Mouse (Mus musculus) liver, embryonic 14.5 days (tissue): ENCODE measurements around the gene Hoxb3. TPM values are rescaled to one million over a fixed set of nuclear protein-coding genes. Genes with fewer than 3 reads are reported as not detected.

Experiments
- ATAC-seq: fragments of 200-750 bp; cut with Nextera tagmentation; 2 replicates; pipeline ENCODE4 v1.8.0; 2017; ENCODE audit warnings: moderate number of reproducible peaks, mild to moderate bottlenecking, moderate library complexity; ENCODE audit not compliant: insufficient read depth
- DNase-seq, 3 experiments: peaks; one replicate each; pipeline ENCODE4 v3.0.0-alpha.2; 2012 to 2013; ENCODE audit warnings: low read depth in 3 of 3, low spot score in 3 of 3
- H3K27ac ChIP-seq: fragments of 300-500 bp; sonication (generic); 2 replicates; pipeline ENCODE4 v1.5.1; 2014; ENCODE audit warnings: moderate library complexity, mild to moderate bottlenecking, control low read depth, inconsistent platforms
- H3K27me3 ChIP-seq: fragments of 300-500 bp; sonication (generic); 2 replicates; pipeline ENCODE4 v1.6.1; 2014; ENCODE audit warnings: mild to moderate bottlenecking, low read length, moderate library complexity; ENCODE audit not compliant: control insufficient read depth, insufficient read depth
- H3K36me3 ChIP-seq: fragments of 300-500 bp; sonication (generic); replicated peaks from 2 replicates; pipeline ENCODE4 v1.6.1; 2014; ENCODE audit warnings: low read depth; ENCODE audit not compliant: control insufficient read depth, insufficient read depth
- H3K4me1 ChIP-seq, 2 experiments: fragments of 200-500 bp in 1 of 2; fragments of 300-500 bp in 1 of 2; sonication (generic) in 1 of 2; replicated peaks; 2 replicates each; pipeline ENCODE4 v1.6.1; 2012 to 2014; ENCODE audit warnings: antibody characterized with exemption in 1 of 2, inconsistent platforms in 1 of 2, low read length in 1 of 2; ENCODE audit not compliant: control insufficient read depth in 2 of 2, insufficient read depth in 2 of 2
- H3K4me2 ChIP-seq: fragments of 300-500 bp; sonication (generic); 2 replicates; pipeline ENCODE4 v1.6.1; 2014; ENCODE audit warnings: low read depth, mild to moderate bottlenecking, control low read depth, moderate library complexity
- H3K4me3 ChIP-seq, 2 experiments: fragments of 200-500 bp in 1 of 2; fragments of 300-500 bp in 1 of 2; sonication (generic) in 1 of 2; 2 replicates each; pipeline ENCODE4 v1.5.1; 2012 to 2014; ENCODE audit warnings: low read depth in 2 of 2, low read length in 2 of 2, mild to moderate bottlenecking in 2 of 2, control low read depth in 1 of 2, inconsistent platforms in 1 of 2, moderate library complexity in 1 of 2; ENCODE audit not compliant: insufficient read depth in 1 of 2
- H3K9ac ChIP-seq: fragments of 300-500 bp; sonication (generic); replicated peaks from 2 replicates; pipeline ENCODE4 v1.6.1; 2014; ENCODE audit warnings: mild to moderate bottlenecking, control low read depth, moderate library complexity
- H3K9me3 ChIP-seq: fragments of 300-500 bp; sonication (generic); 2 replicates; pipeline ENCODE4 v1.6.1; 2016; ENCODE audit warnings: low read length, mixed read lengths; ENCODE audit not compliant: control insufficient read depth
- CTCF ChIP-seq: IDR thresholded peaks from 2 replicates; pipeline ENCODE4 v1.5.1; 2016; ENCODE audit warnings: antibody characterized with exemption, low read depth, control low read depth
- EP300 ChIP-seq: IDR thresholded peaks from 2 replicates; pipeline ENCODE4 v1.6.1; 2016; ENCODE audit warnings: antibody characterized with exemption, low read depth
- WGBS: fragments of 180-500 bp; shearing (Covaris S2); extraction: QIAGEN DNeasy Blood & Tissue Kit; methylation state at CpG from one replicate; pipeline ENCODE4 v1.1.7; 2014; ENCODE audit not compliant: insufficient replicate concordance; 5-methylcytosine and 5-hydroxymethylcytosine counted together
- polyA plus RNA-seq, 2 experiments: library from polyadenylated mRNA; depleted of rRNA in 1 of 2; stranded (reverse) in 1 of 2; unstranded in 1 of 2; fragments of >200 nt; fragmentation: Nextera tagmentation in 1 of 2; extraction: Ambion mirVana in 1 of 2; gene quantifications; 2 replicates each; pipeline versions ENCODE4 v1.2.1 to v1.2.3; 2012 to 2014

Hoxb3 gene
- polyA plus RNA-seq, 2 experiments: 0.38 TPM; not detected in 1

GRCm38 (mm10) chr11:96345893-96346806 lies 23.0 kb downstream of the Hoxb3 start:
- 11% methylated on average over 45 of the region's 45 CpGs for WGBS
- TF ChIP-seq EP300 (no peak), CTCF (no peak)
- Histone ChIP-seq H3K9ac (no peak overlapping the region), H3K27me3 (peaks cover 90% of the 10 kb centered on the region), H3K27ac (no peak overlapping the region), H3K4me2 (peak overlapping the region; percentile 6; the same call in 1 of the 2 replicates), H3K36me3 (no peaks in the 10 kb centered on the region), H3K9me3 (no peaks in the 10 kb centered on the region), H3K4me1 (0 out of 4 replicates have a peak, but pooled peaks cover 0 to 3% of the 10 kb centered on the region in 2 experiments), H3K4me3 (no peak overlapping the region)
- no peak for ATAC-seq
- no peak for DNase-seq

GRCm38 (mm10) chr11:96346916-96347520 lies 23.9 kb downstream of the Hoxb3 start:
- 43% methylated on average over 5 of the region's 5 CpGs for WGBS
- Histone ChIP-seq H3K4me1 (0 out of 4 replicates have a peak, but pooled peaks cover 0 to 3% of the 10 kb centered on the region in 2 experiments), H3K4me2 (no peak overlapping the region), H3K27me3 (peaks cover 90% of the 10 kb centered on the region), H3K36me3 (no peaks in the 10 kb centered on the region), H3K9ac (no peak overlapping the region), H3K27ac (no peak overlapping the region), H3K4me3 (no peak overlapping the region), H3K9me3 (no peaks in the 10 kb centered on the region)
- TF ChIP-seq CTCF: no peak
- TF ChIP-seq EP300: no peak
- no peak for ATAC-seq
- DNase-seq: no peak

- no peak overlapping the region for H3K4me3 ChIP-seq
- H3K4me2 ChIP-seq: no peak overlapping the region
- ATAC-seq (no peak), DNase-seq (no peak)
- no peaks in the 10 kb centered on the region for H3K9me3 ChIP-seq
- no peak for TF ChIP-seq EP300
- TF ChIP-seq CTCF: no peak
- H3K27ac ChIP-seq: no peak overlapping the region
- H3K27me3 ChIP-seq: peaks cover 90% of the 10 kb centered on the region
- no peaks in the 10 kb centered on the region for H3K36me3 ChIP-seq
- H3K4me1 ChIP-seq: 0 out of 4 replicates have a peak, but pooled peaks cover 0 to 3% of the 10 kb centered on the region in 2 experiments
- 31% methylated on average over 4 of the region's 4 CpGs for WGBS
- no peak overlapping the region for H3K9ac ChIP-seq
These were observed 24.6 kb downstream of the Hoxb3 start for GRCm38 (mm10) chr11:96347717-96348116.

GRCm38 (mm10) chr11:96348141-96348928 lies 25.2 kb downstream of the Hoxb3 start:
- no peak for TF ChIP-seq CTCF
- no peak for TF ChIP-seq EP300
- WGBS: 23% methylated on average over 21 of the region's 21 CpGs
- Histone ChIP-seq H3K27me3 (peaks cover 90% of the 10 kb centered on the region), H3K9ac (no peak overlapping the region), H3K4me3 (no peak overlapping the region), H3K4me2 (no peak overlapping the region), H3K9me3 (no peaks in the 10 kb centered on the region), H3K4me1 (0 out of 4 replicates have a peak, but pooled peaks cover 0 to 3% of the 10 kb centered on the region in 2 experiments), H3K36me3 (no peaks in the 10 kb centered on the region), H3K27ac (no peak overlapping the region)
- no peak for ATAC-seq
- DNase-seq: no peak
